Comparison of ENCODE assay signal across 8 mouse cellular contexts in genomic region chr2:91921181-91921789, GRCm38 (mm10). TPM values are rescaled to one million over a fixed set of nuclear protein-coding genes. Genes with fewer than 3 reads are reported as not detected.
A peak's percentile ranks its signal among the peaks of the same experiment; 100 is the strongest.
DNase-seq lines count a peak whose midpoint lies in the region; ATAC-seq and TF ChIP-seq lines count a peak whose summit lies in the region.
"Had no signal": no experiment of that assay in that cellular context is flagged by ENCODE, and none has a peak within 500 bp of the region (broad histone marks: within the 10 kb centered on the region; RNA-seq: fewer than 3 reads in every experiment).

No protein-coding gene starts in this region.

- no peak; the same call in 1 of the 2 replicates for ATAC-seq in forebrain, embryonic 12.5 days (ENCODE audit: low FRiP score)
- peak; percentile 1 for ATAC-seq in hindbrain, embryonic 13.5 days (ENCODE audit: low FRiP score)
- peak; percentile 27 for ATAC-seq in midbrain, embryonic 15.5 days (replicated peaks)

- H3K27me3 ChIP-seq in E14TG2a.4 (ENCODE audit: insufficient read depth, low read length), result peaks cover 64% of the 10 kb centered on the region
- peaks cover 67% of the 10 kb centered on the region for H3K27me3 ChIP-seq in forebrain, embryonic 12.5 days
- H3K27me3 ChIP-seq in hindbrain, embryonic 13.5 days, result peaks cover 68% of the 10 kb centered on the region
- peaks cover 56% of the 10 kb centered on the region for H3K27me3 ChIP-seq in midbrain, embryonic 15.5 days (replicated peaks)

- no peaks in the 10 kb centered on the region for H3K9me3 ChIP-seq in E14TG2a.4 (ENCODE audit: low read length)
- no peaks in the 10 kb centered on the region for H3K9me3 ChIP-seq in forebrain, embryonic 12.5 days
- H3K9me3 ChIP-seq in hindbrain, embryonic 13.5 days, result no peaks in the 10 kb centered on the region
- no peaks in the 10 kb centered on the region for H3K9me3 ChIP-seq in midbrain, embryonic 15.5 days

- H3K9ac ChIP-seq in forebrain, embryonic 12.5 days, result peak overlapping the region; percentile 52
- peak overlapping the region; percentile 63 for H3K9ac ChIP-seq in hindbrain, embryonic 13.5 days
- H3K9ac ChIP-seq in midbrain, embryonic 15.5 days, result peak overlapping the region; percentile 52

- peaks cover 58% of the 10 kb centered on the region for H3K4me1 ChIP-seq in E14TG2a.4 (replicated peaks; ENCODE audit: low read depth, low read length)
- peaks cover 33% of the 10 kb centered on the region for H3K4me1 ChIP-seq in forebrain, embryonic 12.5 days
- H3K4me1 ChIP-seq in hindbrain, embryonic 13.5 days (replicated peaks), result peaks cover 32% of the 10 kb centered on the region
- peaks cover 27% of the 10 kb centered on the region for H3K4me1 ChIP-seq in midbrain, embryonic 15.5 days

- no peak overlapping the region for H3K27ac ChIP-seq in forebrain, embryonic 12.5 days
- H3K27ac ChIP-seq in hindbrain, embryonic 13.5 days, result no peak overlapping the region
- no peak overlapping the region for H3K27ac ChIP-seq in midbrain, embryonic 15.5 days

- peak overlapping the region; percentile 83 for H3K4me3 ChIP-seq in E14TG2a.4 (replicated peaks; ENCODE audit: low read length)
- peak overlapping the region; percentile 62 for H3K4me3 ChIP-seq in forebrain, embryonic 12.5 days (replicated peaks)
- peak overlapping the region; percentile 56 for H3K4me3 ChIP-seq in hindbrain, embryonic 13.5 days
- H3K4me3 ChIP-seq in midbrain, embryonic 15.5 days, result peak overlapping the region; percentile 73

- DNase-seq in adipocyte (ENCODE audit: low spot score), result peak; percentile 45
- DNase-seq in liver, result peak; percentile 62
- DNase-seq in testis, postnatal 14 days (ENCODE audit: low spot score), result peak; percentile 74

- H3K36me3 ChIP-seq in E14TG2a.4 (ENCODE audit: insufficient read depth, low read length), result peaks cover 27% of the 10 kb centered on the region
- H3K36me3 ChIP-seq in forebrain, embryonic 12.5 days (replicated peaks), result peaks cover 28% of the 10 kb centered on the region
- H3K36me3 ChIP-seq in hindbrain, embryonic 13.5 days, result peaks cover 35% of the 10 kb centered on the region
- peaks cover 25% of the 10 kb centered on the region for H3K36me3 ChIP-seq in midbrain, embryonic 15.5 days (replicated peaks)

- WGBS in forebrain, embryonic 12.5 days, result 4% methylated on average over 31 of the region's 31 CpGs
- WGBS in hindbrain, embryonic 13.5 days, result 6% methylated on average over 31 of the region's 31 CpGs
- WGBS in midbrain, embryonic 15.5 days, result 6% methylated on average over 31 of the region's 31 CpGs

- H3K4me2 ChIP-seq in forebrain, embryonic 12.5 days, result peak overlapping the region; percentile 91
- peak overlapping the region; percentile 83 for H3K4me2 ChIP-seq in hindbrain, embryonic 13.5 days
- H3K4me2 ChIP-seq in midbrain, embryonic 15.5 days, result peak overlapping the region; percentile 95

- no peak for TF ChIP-seq CTCF in E14TG2a.4 (conservative IDR thresholded peaks at IDR 0.05; ENCODE audit: low read length)

RNA-seq across cellular contexts. Expression of gene Chrm4, which starts 5.8 kb away (rescaled TPM):
- 0.31 and 0.72 TPM in 2 replicates for polyA plus RNA-seq in forebrain, embryonic 12.5 days (2016; fragmentation: Nextera tagmentation; extraction: Ambion mirVana)
- polyA plus RNA-seq in hindbrain, embryonic 13.5 days (2015; fragmentation: Nextera tagmentation; extraction: Ambion mirVana), result 1.0 and 1.1 TPM in 2 replicates
- 0.57 and 0.66 TPM in 2 replicates for polyA plus RNA-seq in midbrain, embryonic 15.5 days (2015; fragmentation: Nextera tagmentation; extraction: Ambion mirVana)

RNA-seq across cellular contexts. Expression of gene Mdk, which starts 10.8 kb away (rescaled TPM):
- polyA plus RNA-seq in forebrain, embryonic 12.5 days (2016; fragmentation: Nextera tagmentation; extraction: Ambion mirVana), result 834 and 889 TPM in 2 replicates
- 313 and 316 TPM in 2 replicates for polyA plus RNA-seq in hindbrain, embryonic 13.5 days (2015; fragmentation: Nextera tagmentation; extraction: Ambion mirVana)
- 132 and 158 TPM in 2 replicates for polyA plus RNA-seq in midbrain, embryonic 15.5 days (2015; fragmentation: Nextera tagmentation; extraction: Ambion mirVana)

RNA-seq across cellular contexts. Expression of gene Gm9821, which starts 24.2 kb away (rescaled TPM):
- 0.46 and 0.52 TPM in 2 replicates for polyA plus RNA-seq in forebrain, embryonic 12.5 days (2016; fragmentation: Nextera tagmentation; extraction: Ambion mirVana)
- 0.13 and 0.25 TPM in 2 replicates for polyA plus RNA-seq in hindbrain, embryonic 13.5 days (2015; fragmentation: Nextera tagmentation; extraction: Ambion mirVana)
- 0.20 and 0.31 TPM in 2 replicates for polyA plus RNA-seq in midbrain, embryonic 15.5 days (2015; fragmentation: Nextera tagmentation; extraction: Ambion mirVana)
- polyA plus RNA-seq: large intestine, adult 2 months had no signal

RNA-seq across cellular contexts. Expression of gene Dgkz, which starts 54.4 kb away (rescaled TPM):
- polyA plus RNA-seq in forebrain, embryonic 12.5 days (2016; fragmentation: Nextera tagmentation; extraction: Ambion mirVana), result 24.4 and 28.5 TPM in 2 replicates
- 25.0 and 26.0 TPM in 2 replicates for polyA plus RNA-seq in hindbrain, embryonic 13.5 days (2015; fragmentation: Nextera tagmentation; extraction: Ambion mirVana)
- 32.2 and 36.1 TPM in 2 replicates for polyA plus RNA-seq in midbrain, embryonic 15.5 days (2015; fragmentation: Nextera tagmentation; extraction: Ambion mirVana)
